Mouse (Mus musculus) urinary bladder, adult 18-20 months (tissue): ENCODE data around the gene Ina.
A peak's percentile ranks its signal among the peaks of the same experiment; 100 is the strongest.

Source experiments
- DNase-seq, 2 experiments: peaks; one replicate each; pipeline ENCODE4 v3.0.0; 2022; ENCODE audit warnings: low spot score in 2 of 2, mixed read lengths in 2 of 2

Gene Ina

DNA sequence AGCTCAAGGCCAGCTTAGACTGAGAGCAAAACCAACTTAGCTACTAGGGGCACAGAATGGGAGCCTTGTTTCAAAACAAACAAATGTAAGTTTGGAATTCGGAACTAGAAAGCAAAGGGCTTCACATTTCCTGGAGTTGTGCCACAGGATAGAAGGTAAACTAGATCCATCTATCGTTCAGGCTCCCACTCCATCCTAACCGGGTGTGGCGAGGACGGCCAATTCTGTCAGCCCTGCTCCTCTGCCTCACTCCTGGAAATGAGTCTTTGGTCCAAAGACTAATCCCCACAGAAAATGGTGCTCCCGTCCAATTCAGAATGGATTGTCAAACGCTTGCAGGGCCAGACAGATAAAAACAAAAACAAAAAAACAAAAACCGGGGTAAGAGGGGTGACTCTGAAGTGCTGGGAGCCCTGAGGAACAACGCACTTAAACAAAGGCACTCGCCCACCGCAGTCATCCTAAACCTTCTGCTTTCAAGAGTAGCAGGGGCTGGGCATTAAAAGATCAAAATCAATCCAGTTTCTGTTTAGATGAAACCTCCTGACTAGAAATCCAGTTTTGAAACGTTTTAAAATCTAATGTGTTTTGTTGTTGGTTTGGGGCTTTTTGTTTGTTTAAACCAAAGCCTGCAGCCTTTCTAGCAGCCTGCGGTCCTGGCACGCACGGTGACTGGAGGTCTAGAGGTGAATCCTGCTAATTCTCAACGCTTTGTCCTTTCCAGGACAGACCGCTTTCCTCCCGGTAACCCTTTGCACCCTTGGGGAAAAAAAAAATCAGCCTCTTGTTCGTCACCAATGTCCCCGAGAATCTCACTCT is 949 bp upstream of the Ina start:
- DNase-seq: no peak

DNA sequence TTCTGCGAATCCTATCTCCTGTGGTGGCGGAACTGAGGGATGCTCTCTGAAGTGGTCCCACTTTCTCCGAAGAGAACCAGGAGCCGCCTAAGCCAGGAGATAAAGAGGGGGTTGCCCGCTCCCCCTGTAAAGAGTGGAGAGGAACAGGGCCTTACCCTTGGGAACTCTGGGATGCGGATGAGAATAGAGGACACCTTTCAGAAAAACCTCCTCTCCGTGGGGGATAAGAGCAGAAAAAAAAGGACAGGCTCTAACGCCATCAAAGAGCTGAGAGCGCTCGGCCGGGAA is 395 bp upstream of the Ina start:
- no peak for DNase-seq

DNA sequence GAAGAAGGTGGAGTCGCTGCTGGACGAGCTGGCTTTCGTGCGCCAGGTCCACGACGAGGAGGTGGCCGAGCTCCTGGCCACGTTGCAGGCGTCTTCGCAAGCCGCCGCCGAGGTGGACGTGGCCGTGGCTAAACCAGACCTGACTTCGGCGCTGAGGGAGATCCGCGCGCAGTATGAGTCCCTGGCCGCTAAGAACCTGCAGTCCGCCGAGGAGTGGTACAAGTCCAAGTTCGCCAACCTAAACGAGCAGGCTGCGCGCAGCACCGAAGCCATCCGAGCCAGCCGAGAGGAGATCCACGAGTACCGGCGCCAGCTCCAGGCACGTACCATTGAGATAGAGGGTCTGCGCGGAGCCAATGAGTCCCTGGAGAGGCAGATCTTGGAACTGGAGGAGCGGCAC is 898 bp downstream of the Ina start:
- DNase-seq: no peak

DNA sequence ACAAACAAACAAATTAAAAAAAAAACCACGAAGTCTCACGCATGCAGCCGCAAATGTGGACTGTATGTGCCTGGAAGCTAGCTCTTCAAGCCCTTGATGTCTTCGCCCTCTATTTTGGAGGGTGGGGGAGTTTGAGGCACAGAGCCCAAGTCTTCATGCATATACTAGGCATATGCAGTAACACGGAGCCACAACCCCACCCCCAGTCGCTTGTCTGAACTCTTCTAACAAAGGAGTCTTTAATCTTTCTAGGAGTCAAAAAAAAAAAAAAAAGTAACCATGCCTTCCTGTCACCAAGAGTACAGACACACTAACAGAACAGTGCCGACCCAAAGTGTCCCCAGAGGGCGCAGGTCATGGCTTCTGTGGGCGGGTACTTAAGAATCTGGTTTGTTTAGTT is 1.5 kb downstream of the Ina start:
- DNase-seq: no peak

DNA sequence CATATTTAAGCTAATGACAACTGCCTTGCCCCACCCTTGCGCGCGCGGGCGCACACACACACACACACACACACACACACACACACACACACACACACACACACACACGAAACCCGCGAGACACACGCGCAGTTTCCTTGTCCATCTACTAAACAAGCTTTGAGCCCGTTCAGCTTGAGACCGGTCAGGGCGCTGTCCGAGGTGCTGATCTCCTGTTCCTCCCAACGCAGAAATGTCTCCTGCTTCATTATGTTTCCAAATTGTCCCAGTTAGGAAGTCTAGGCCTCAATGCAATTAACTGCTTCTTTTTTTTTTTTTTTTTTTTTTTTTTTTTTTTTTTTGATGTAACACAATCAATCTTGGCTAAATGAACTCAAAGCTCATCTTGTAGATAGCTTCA is 2.0 kb downstream of the Ina start:
- DNase-seq: peak; percentile 62 to 65

DNA sequence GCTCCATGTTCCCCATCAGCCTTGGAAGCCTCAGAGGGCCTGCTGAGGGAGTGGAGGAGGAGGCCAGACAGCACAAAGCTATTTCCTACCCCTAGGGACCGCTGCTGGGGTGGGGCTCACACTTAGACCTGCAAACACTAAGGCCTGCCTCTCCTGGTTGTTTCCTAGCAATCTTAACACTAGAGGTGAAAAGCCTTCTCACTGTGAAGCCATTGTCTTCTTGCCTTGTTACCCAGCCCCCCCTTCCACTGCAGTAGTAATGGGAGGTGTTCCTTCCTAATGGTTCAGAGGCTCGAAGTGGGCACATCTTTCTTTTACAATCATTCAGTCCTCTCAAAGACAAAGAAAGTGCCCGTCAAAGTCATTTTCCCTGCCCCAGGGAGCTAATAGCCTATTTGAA is 3.3 kb downstream of the Ina start:
- DNase-seq: no peak

DNA sequence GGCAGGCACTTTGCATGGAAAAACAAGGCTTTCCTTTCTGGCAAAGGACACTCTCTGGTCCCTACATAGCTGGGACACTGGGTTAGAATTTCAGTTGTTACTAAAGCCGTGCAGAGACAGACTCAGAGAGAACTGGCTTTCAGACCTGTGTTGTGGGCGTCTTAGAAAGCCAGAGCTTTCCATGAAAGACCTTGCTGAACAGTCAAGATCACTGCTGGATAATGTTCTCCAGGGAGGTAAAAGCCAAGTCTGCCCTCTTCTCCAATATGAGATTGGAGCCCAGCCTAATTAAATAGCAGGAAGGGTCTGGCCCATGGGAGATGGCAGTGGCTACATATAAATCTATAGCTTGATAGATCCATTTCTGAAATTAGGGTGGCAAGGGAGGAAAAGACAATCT is 3.8 kb downstream of the Ina start:
- no peak for DNase-seq

DNA sequence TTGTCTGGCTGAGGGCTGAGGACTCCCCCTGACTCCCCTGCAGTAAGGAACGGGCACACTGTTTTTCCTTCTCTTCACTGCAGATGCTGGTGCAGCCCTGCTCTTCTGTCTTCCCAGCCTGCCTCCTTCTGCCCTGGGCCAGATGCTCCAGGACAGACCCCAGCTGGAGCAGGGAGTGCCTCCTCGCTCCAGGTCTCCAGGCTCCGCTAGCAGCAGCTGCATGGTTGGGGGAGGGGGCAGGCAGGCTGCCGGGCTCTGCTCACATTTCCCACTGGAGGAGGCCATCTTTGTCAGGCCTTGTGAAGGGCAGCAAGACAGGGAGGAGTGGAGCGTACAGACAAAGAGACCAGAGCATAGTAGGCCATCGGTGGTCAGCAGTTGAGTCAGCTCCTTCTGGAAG is 4.8 kb downstream of the Ina start:
- DNase-seq: no peak

DNA sequence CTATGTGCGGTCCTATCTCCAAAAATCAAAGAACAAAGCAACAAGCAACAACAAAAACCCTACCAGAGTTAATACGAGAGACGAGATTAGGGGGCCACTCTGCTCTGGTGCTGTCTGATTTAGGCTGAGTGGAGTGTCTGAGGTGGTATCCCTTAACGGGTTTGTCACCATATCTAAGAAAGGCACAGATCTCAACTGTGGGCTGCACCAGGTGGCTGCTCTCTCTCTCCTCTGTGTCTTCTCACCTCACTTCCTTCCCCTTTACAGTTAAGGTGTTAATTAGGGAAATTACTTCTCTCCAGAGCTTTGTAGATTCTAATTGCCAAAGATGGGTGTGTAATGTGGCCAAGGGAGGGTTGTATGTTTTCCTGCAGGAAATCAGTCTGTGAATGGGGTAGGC is 8.2 kb downstream of the Ina start:
- no peak for DNase-seq

DNA sequence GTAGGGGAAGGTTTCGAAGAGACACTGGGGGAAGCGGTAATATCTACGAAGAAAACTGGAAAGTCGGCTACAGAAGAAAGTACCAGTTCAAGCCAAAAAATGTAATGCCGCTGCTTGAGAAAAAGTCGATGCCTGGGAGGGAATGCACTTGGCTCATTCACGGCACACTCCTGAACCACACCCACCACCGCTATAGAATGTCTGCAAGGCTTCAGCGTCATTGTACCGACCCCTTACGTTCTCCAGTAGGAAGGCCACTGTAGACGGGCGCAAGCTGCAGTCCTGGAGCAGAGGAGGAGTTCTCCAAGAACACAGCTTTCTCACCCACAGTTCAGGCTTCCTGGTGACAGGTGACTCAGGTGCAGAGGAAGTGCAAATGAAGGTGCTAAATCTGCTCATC is 9.0 kb downstream of the Ina start:
- DNase-seq: no peak

DNA sequence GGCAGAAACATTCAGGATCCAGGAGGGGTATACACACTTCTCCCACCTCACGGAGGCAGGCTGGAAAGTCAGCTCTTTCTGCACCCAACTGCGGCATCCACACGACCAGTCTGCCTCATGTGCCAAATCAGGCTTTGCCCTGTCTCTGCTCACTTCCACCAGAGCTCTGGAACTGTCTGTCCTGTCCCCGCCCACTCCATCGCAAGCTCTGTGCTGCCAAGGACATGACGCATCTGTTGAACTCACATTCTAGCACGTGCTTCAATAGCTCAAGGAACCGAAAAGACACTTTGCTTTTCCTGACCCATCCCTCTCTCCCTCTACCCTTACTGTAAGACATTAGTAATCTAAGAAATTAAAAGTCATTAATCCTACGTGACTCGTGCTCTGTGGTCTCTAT is 10.5 kb downstream of the Ina start:
- no peak for DNase-seq

DNA sequence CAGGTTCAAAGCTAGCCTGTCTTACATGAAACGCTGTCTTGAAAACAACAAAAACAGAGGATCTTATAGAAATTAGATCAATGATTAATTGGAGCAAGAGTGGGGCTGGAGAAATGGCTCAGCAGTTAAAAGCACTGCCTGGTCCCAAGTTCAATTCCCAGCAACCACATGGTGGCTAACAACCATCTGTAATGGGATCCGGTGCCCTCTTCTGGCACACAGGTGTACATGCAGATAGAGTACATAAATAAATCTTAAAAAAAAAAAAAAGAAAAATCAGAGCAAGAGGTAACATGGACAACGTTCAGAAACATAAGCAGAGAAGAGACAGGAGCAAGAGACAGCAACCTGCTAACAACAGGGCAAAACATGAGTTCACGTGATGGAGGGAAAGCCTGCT is 12.0 kb downstream of the Ina start:
- no peak for DNase-seq

DNA sequence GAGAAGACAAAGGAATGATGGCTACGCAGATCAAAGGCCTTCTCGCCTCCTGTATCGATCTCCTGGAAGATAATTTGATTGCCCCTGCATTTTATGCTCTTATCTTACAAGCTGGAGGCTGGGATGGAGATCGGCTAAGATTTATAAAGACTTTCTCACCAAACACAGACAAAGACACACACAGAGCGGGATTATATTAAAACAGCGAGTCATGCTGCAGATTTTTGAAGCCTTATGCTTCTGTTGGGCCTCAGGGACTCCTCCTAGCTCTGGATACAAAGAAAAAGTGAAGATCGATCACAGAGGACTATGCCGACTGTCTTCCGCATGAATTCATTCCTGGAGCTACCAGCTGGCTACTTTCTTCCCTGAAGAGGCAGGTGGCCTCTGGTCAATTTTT is 15.3 kb downstream of the Ina start:
- no peak for DNase-seq

DNA sequence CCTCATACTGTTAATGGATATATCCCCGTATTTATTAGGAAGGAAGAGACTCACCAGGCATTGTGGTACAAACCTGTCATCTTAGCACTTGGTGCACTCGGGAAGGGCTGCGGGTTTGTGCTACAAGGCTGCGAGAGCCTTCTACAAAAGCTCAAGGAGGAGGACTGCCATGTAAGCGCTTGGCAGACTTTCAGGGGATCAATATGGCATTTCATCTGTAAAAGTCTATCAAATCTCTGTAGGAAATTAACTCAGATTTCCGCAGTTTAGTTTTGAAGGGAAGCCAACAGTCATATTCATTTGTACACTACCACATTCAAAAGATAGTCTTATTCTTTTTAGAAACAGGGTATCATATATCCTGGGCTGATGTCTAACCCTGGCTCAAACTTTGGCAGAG is 17.3 kb downstream of the Ina start:
- DNase-seq: no peak

DNA sequence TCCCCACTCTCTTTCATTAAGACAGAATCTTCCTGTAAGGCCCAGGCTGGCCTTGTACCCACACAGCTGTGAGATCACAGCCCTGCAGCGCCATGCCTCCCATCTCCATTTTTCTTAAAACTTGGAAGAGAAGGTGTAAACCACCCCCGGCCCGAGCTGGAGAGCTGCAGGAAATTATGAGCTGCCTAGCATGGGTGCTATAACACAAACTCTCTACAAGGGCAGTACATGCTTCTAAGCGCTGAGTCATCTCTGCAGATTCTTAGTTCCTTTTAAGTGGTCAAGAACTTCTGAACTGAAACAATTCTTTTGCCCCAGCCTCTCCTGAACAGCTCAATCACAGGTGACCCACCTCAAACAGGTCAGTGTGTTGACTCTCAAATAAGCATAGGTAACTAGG is 20.4 kb downstream of the Ina start:
- DNase-seq: no peak

DNA sequence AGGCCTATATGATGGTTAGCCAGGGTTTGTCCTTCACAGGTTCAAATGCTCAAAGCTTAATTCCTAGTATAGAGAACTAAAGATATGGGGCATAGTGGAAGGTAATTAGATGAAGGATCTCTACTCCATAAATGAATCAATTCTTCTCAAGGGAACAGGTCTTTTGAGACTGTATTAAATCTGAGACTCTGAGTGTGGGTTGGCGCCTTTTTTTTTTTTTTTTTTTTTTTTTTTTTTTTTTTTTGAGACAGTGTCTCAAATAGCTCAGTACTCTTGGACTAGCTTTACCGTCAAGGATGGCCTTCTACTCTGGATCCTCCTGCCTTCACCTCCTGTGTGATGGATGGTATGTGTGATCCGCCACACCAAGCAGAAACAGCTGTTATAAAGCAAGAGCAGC is 22.1 kb downstream of the Ina start:
- DNase-seq: no peak

DNA sequence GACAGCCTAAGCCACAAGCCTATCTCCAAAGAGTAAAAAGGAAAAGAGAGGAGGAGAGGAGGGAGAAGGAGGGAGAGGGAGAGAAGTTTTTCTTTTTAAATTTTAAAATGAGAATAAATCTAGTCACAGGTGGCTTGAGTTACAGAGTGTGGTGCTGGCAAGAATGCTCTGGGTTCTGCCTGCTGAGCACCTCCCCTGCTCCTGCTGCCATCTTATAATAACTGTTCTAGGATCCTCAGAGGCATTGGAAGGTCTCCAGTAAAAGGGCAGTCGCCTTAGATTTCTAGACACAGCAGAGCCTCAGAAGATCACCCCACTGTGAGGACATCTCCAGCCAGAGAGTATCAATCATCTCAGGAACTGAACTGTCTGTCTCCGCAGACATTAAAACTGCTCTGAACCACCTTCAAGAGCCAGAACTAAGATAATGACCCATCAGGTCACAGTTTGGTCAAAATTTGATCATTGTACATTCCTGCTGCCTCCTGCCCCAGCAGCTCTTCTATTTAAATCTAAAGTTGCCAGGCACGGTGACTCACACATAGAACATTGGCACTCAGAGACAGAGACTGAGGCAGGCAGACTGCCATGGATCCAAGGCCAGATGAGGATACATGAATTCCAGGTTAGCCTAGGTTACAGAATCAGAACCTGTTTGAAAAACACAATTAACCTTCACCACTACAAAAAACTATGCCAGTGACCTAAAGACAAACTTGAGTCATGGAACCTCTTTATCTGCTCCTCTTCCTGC is 26.4 kb downstream of the Ina start:
- no peak for DNase-seq

DNA sequence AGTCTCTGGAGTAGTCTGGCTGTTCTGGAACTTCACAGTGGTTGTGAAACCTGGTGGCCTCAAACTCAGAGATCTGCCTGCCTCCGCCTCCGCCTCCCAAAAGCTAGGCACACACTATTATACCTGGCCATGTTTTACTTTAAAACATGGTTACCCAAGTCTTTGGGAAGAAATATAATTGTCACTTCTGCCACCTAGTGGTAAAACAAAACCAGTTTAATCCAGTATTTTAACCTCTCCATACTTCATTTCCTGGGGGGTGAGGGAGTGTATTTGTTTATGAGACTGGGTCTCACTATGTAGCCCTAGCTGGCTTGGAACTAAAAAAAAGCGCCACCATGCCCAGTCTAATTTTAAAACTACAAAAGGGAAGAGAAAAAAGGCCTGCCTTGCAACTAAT is 29.1 kb downstream of the Ina start:
- no peak for DNase-seq

DNA sequence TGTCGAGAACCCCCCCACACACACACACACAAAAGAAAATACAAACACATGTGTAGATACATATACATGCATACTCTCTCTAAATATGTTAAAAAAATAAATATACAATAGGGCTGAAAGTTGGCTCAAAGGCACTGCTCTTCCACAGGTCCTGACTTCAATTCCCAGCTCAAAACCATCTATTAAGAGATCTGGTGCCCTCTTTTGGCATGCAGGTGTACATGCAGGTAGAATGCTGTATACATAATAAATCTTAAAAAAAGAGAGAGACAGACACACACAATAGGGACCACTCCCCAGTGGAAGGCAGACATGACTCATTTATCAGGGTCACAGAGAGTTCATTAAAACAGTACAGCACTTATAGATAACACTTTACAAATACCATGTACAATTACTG is 31.8 kb downstream of the Ina start:
- DNase-seq: no peak

DNA sequence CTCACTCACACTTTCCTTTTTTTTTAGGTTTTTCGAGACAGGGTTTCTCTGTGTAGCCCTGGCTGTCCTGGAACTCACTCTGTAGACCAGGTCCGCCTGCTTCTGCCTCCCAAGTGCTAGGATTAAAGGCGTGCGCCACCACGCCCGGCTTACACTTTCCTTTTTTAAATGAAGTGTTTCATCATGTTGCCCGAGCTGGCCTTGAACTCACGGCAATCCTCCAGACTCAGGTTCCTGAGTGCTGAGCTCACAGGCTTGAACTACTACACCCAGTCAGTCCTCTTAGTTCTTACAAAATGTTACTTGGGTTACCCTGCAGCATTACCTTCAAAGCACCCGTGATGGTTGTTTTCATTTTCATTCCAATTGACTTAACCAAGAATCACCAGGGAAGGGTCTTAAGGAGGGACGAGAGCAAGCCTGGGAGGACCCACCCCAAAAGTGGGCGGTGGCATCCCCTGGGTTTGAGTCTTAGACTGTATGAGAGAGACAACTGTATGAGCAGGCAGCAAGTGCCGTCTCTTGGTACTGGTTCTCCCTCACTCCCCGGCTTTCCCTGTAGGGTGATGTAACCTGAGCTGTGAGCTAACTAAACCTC is 32.8 kb downstream of the Ina start:
- DNase-seq: no peak

DNA sequence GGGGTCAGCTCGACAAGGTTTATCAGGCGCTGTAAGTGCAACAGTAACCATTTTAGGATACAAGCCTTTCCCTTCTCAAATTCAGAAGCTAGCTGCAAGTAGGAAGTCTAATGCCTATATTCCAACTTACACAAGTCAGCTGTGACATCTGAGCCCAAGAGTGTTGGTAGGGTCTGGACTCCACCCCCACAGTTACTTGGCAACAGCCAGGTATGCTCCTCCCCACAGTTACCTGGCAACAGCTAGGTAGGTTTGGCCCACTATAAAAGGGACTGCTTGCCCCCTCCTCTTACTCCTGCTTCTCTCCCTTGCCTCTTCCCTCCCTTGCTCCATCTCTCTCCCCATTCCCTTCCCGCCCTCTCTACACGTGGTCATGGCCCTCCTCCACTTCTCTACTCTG is 34.6 kb downstream of the Ina start:
- no peak for DNase-seq

DNA sequence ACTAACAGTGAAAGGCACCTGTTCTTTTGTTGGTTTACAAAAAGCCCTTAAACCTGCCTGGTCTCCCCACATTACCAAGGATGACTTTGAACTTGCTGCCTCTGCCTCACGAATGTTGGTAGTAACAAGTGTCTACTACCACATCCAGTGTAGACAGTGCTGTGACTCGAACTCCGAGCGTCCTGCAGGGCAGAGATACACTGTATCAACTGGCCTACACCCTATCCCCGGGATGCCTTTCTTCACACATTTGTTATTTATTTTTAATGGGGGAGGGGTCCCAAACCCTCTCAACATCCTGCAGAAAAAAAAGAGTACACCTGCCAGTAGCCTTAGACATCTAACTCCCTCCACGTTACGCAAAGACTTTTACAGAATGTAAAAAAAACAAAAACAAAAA is 35.3 kb downstream of the Ina start:
- DNase-seq: no peak

DNA sequence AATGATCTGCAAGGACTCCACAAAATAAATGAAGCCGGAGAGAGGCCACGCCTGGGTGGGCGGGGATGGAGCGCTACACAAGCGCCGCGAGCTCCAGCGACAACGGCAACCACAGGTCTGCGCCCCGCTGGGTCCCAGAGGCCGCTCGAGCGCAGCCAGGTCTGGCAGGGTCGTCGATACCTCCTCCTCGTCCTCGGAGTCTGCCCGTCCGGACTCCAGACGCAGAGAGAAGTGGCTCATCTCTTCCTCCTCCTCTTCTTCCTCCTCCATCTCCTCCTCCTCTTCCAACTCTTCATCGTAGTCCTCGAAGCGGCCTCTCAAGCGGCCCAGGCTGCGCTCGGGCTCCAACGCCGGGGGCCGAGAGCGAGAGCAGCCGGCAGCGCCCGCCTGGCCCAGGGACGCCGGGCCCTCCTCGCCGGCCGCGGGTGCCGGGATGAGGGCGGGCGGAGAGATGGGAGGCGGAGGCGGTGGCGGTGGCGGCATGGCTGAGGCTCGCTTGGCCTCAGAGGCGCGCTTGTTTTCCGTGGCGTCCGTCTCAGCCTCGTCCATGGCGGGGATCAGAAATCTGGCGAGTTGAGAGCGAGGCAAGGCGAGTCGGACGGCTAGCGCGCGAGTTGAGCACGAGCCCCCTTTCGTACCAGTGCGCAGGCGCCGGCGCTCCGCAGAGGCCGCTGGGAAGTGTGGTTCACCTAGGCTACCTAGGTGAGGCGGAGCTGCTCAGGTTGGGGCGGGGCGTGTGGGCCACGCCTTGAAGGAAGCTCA is 36.0 kb downstream of the Ina start, which contains the start of gene Pcgf6:
Pcgf6 (minus strand) TSS at position 636 of the 762 bp plus-strand sequence.
- peak; percentile 68 to 77 for DNase-seq
